Mouse (Mus musculus): ENCODE results near the gene Gna11.

DNA sequence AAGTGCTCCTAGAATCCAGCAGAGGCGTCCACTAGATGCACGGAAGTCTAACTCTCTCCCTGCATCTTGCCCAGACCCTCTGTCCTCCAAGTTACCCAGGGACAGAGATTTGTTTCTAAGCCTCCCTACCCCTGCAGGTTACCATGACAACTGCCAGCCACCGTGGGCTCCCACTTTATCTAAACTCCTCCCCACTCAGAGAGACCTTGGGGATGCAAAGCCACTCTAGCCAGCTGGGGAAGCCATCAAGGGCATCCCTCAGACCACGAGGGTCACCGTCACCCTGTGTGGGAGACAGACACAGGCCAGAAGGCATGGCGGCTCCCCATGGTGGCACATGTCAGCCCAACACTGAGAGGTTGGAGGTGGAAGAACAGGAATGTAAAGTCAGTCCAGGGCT lies 38.4 kb upstream of the Gna11 start:
- no peak for TF ChIP-seq CTCF (IDR thresholded peaks at IDR 0.05; ENCODE audit: extremely low read depth, insufficient read depth, insufficient read length, insufficient replicate concordance)
- no peak for TF ChIP-seq POLR2A (IDR thresholded peaks at IDR 0.05; ENCODE audit: low read depth, low read length)
